Mouse (Mus musculus) neural tube, embryonic 11.5 days (tissue): ENCODE results near the gene Gm29666. TPM values are rescaled to one million over a fixed set of nuclear protein-coding genes. Genes with fewer than 3 reads are reported as not detected.

ENCODE experiments used
- microRNA-seq: library from miRNA; unstranded; fragments of <30 nt; microRNA quantifications from one replicate; pipeline ENCODE4, GENCODE M21; 2016
- polyA plus RNA-seq: library from polyadenylated mRNA; unstranded; fragments of >200 nt; fragmentation: Nextera tagmentation; extraction: Ambion mirVana; gene quantifications from 2 replicates; pipeline ENCODE4 v1.2.1, GENCODE M21; 2014

The Gm29666 gene
- polyA plus RNA-seq, 1 experiment from 2014 or later = 0.77 TPM

Small RNA genes lying within 50 kb of the gene (microRNA-seq; reads per million reads assigned to microRNA genes)
- gene Mir1249 = 17.2 reads per million, percentile 28 among the genes with 10 or more reads in this experiment

Other genes starting within 250 kb of the Gm29666 start
- gene Arhgap8, start 200.0 kb downstream of the Gm29666 start, polyA plus RNA-seq = 3.0 and 4.9 TPM in 2 replicates
- gene Phf21b, start 64.0 kb downstream of the Gm29666 start, polyA plus RNA-seq = 32.2 and 36.0 TPM in 2 replicates
- 61.5 and 63.4 TPM in 2 replicates for gene Nup50, start 3.4 kb upstream of the Gm29666 start, polyA plus RNA-seq
- gene 5031439G07Rik, start 68.5 kb upstream of the Gm29666 start, polyA plus RNA-seq = 36.4 and 39.3 TPM in 2 replicates
- not detected in 2 replicates for gene Upk3a, start 97.1 kb upstream of the Gm29666 start, polyA plus RNA-seq
- 29.3 and 29.4 TPM in 2 replicates for gene Fam118a, start 108.9 kb upstream of the Gm29666 start, polyA plus RNA-seq
- 0.11 TPM in 1 of 2 replicates, not detected in the other for gene Smc1b, start 211.9 kb upstream of the Gm29666 start, polyA plus RNA-seq
- gene Ribc2, start 212.0 kb upstream of the Gm29666 start, polyA plus RNA-seq = 0.62 and 0.78 TPM in 2 replicates